Mouse (Mus musculus) inflammation-experienced regulatory T-cells (primary cell): ENCODE data around the gene Ick. TPM values are rescaled to one million over a fixed set of nuclear protein-coding genes. Genes with fewer than 3 reads are reported as not detected.

Experiments
- polyA plus RNA-seq, 2 experiments: library from polyadenylated mRNA; unstranded; fragments of 100-300 nt; shearing (Covaris generic); gene quantifications; one replicate each; pipeline ENCODE4 v1.2.1; 2017

The Ick gene
- polyA plus RNA-seq = 10 to 100 TPM in 1 of 2 experiments, 1 to 10 TPM in 1; 8.3 to 12.2 TPM

DNA sequence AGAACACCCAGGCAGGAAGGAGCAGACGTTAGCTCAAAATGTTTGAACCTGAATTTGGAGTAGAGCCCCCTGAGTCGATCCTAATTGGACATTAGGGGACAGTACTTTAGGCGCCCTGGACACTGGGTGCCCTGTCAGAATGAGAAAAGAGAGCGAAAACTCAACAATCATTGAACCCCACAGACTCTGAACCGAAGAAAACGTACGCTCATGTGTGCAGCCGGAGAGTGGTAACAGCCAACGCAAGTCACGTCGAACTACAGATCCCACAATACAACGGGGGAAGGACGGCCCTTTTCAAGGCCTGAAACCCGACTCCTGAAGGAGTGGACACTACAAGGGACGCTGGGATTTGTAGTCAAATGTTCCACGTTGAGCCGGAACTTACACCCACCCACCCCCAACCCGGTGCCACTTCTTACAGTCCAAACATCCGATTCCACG is at the start of gene Ick, which contains the start of gene Fbxo9:
Ick (plus strand) TSS at position 397 of the 444 bp plus-strand sequence.
Fbxo9 (minus strand) TSS at position 270 of the 444 bp plus-strand sequence.

DNA sequence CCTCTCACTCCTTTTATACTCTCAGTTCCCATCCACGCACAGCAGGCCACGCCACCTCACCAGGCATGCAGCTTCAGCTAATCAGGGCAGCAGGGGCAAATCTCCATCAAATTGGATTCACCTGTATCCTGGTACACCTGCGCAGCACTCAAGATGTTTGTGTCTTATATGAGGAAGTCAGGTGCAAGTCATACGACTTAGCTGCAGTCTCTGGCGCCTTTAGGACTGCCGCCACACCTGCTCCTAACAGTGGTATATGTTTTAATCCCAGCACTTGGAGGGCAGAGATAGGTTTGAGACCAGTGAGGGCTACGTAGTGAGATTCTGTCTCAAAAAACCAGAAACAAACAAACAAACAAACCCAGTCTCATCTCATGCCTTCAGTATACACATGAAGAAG is 73.5 kb downstream of the Ick start, which contains the start of gene Gsta4:
Gsta4 (plus strand) TSS at position 301 of the 400 bp plus-strand sequence.

Other genes with a start within 250 kb of the Ick start
- 100 to 1,000 TPM; 167 to 168 TPM for gene Elovl5, start 191.8 kb upstream of the Ick start, polyA plus RNA-seq
- under 1 TPM in 1 of 2 experiments, not detected in 1; 0.98 TPM for gene Gcm1, start 57.3 kb upstream of the Ick start, polyA plus RNA-seq
- gene Fbxo9, start 127 bp upstream of the Ick start, polyA plus RNA-seq = 100 to 1,000 TPM in 1 of 2 experiments, 10 to 100 TPM in 1; 72.1 to 102 TPM
- gene Gsta4, start 73.6 kb downstream of the Ick start, polyA plus RNA-seq = 10 to 100 TPM in 1 of 2 experiments, 1 to 10 TPM in 1; 4.3 to 31.4 TPM
- gene Gsta1, start 121.5 kb downstream of the Ick start, polyA plus RNA-seq = under 1 TPM in 1 of 2 experiments, not detected in 1; 0.53 TPM
- gene Gm3776, start 147.9 kb downstream of the Ick start, polyA plus RNA-seq = not detected
- gene Gm10639, start 180.7 kb downstream of the Ick start, polyA plus RNA-seq = under 1 TPM in 1 of 2 experiments, not detected in 1; 0.81 TPM
- gene Omt2a, start 205.6 kb downstream of the Ick start, polyA plus RNA-seq = not detected
- not detected for gene Omt2b, start 218.4 kb downstream of the Ick start, polyA plus RNA-seq
- 1 to 10 TPM in 1 of 2 experiments, under 1 TPM in 1; 0.49 to 3.4 TPM for gene Gsta2, start 246.6 kb downstream of the Ick start, polyA plus RNA-seq